Mouse (Mus musculus) olfactory bulb, adult 2 months (tissue): ENCODE results near the gene Fbln2.

Source experiments
- CTCF ChIP-seq: fragments of 200-500 bp; IDR thresholded peaks from 2 replicates; pipeline ENCODE4 v1.5.1; 2012; ENCODE audit warnings: low read depth, mild to moderate bottlenecking, low read length, moderate library complexity; ENCODE audit not compliant: insufficient read depth
- POLR2A ChIP-seq: fragments of 200-500 bp; IDR thresholded peaks from 2 replicates; pipeline ENCODE4 v1.6.1; 2012; ENCODE audit warnings: mild to moderate bottlenecking, low read depth, low read length, moderate library complexity; ENCODE audit not compliant: insufficient read depth

- TF ChIP-seq CTCF (no peak), POLR2A (no peak)
These were observed 22.3 kb upstream of the Fbln2 start for GRCm38 (mm10) chr6:91189971-91190370.
